Mouse (Mus musculus) urinary bladder, postnatal 25 days (tissue): Measurements from ENCODE around the gene Psmd4.
"Not testable (repeated sequence)": the region's sequence is repeated elsewhere in the genome, so short reads cannot be mapped to it uniquely, and the experiment has no call there.

Experiments used
- DNase-seq: peaks from one replicate; pipeline ENCODE4 v3.0.0; 2022; ENCODE audit warnings: low spot score

Gene Psmd4

GRCm38 (mm10) chr3:95042166-95042837, at the start of gene Psmd4:
Psmd4 (minus strand) TSS chr3:95042614.
- DNase-seq: peak; percentile 95

- DNase-seq: no peak
Observed at GRCm38 (mm10) chr3:95088071-95088470, 45.7 kb upstream of the Psmd4 start.

GRCm38 (mm10) chr3:95071606-95072005, 29.2 kb upstream of the Psmd4 start:
- DNase-seq: no peak

GRCm38 (mm10) chr3:95066570-95066969, 24.2 kb upstream of the Psmd4 start:
- DNase-seq: peak; percentile 26

- no peak for DNase-seq
Observed at GRCm38 (mm10) chr3:95066095-95066494, 23.7 kb upstream of the Psmd4 start.

GRCm38 (mm10) chr3:95065553-95065952, 23.1 kb upstream of the Psmd4 start:
- no peak for DNase-seq

- no peak for DNase-seq
Observed at GRCm38 (mm10) chr3:95063741-95064140, 21.3 kb upstream of the Psmd4 start.

- no peak for DNase-seq
Observed at GRCm38 (mm10) chr3:95058078-95058477, 15.7 kb upstream of the Psmd4 start.

GRCm38 (mm10) chr3:95056275-95056674, 13.9 kb upstream of the Psmd4 start:
- no peak for DNase-seq

GRCm38 (mm10) chr3:95054481-95055260, 12.3 kb upstream of the Psmd4 start:
- DNase-seq: peak; percentile 46

- DNase-seq: no peak
Observed at GRCm38 (mm10) chr3:95053701-95054100, 11.3 kb upstream of the Psmd4 start.

- DNase-seq: no peak
Observed at GRCm38 (mm10) chr3:95052959-95053358, 10.5 kb upstream of the Psmd4 start.

GRCm38 (mm10) chr3:95047914-95048313, 5.5 kb upstream of the Psmd4 start:
- no peak for DNase-seq

GRCm38 (mm10) chr3:95046462-95047057, 4.1 kb upstream of the Psmd4 start:
- DNase-seq: no peak

GRCm38 (mm10) chr3:95043251-95043650, 837 bp upstream of the Psmd4 start:
- no peak for DNase-seq

- DNase-seq: no peak
Observed at GRCm38 (mm10) chr3:95042838-95043229, 420 bp upstream of the Psmd4 start.

GRCm38 (mm10) chr3:95041625-95042024, 789 bp downstream of the Psmd4 start:
- DNase-seq: no peak

GRCm38 (mm10) chr3:95029953-95030352, 12.5 kb downstream of the Psmd4 start:
- DNase-seq: no peak

- DNase-seq: not testable (repeated sequence)
Observed at GRCm38 (mm10) chr3:95029291-95029827, 13.1 kb downstream of the Psmd4 start.

- DNase-seq: no peak
Observed at GRCm38 (mm10) chr3:95028603-95029002, 13.8 kb downstream of the Psmd4 start.

GRCm38 (mm10) chr3:95027701-95028100, 14.7 kb downstream of the Psmd4 start:
- no peak for DNase-seq

GRCm38 (mm10) chr3:95027057-95027645, 15.3 kb downstream of the Psmd4 start:
- no peak for DNase-seq
